Mouse (Mus musculus): ENCODE measurements around the gene Castor2.
A peak's percentile ranks its signal among the peaks of the same experiment; 100 is the strongest.

Castor2 gene

GRCm38 (mm10) chr5:134164688-134165087, 65.2 kb downstream of the Castor2 start:
- no peak for DNase-seq (ENCODE audit: low read depth, low spot score)

GRCm38 (mm10) chr5:134166642-134167041, 67.1 kb downstream of the Castor2 start:
- peak; percentile 44 for DNase-seq (ENCODE audit: low read depth, low spot score)

- DNase-seq (ENCODE audit: low read depth, low spot score) = no peak
Measured at GRCm38 (mm10) chr5:134168033-134168432, 68.5 kb downstream of the Castor2 start.

- DNase-seq (ENCODE audit: low read depth, low spot score) = no peak
Measured at GRCm38 (mm10) chr5:134169231-134169630, 69.7 kb downstream of the Castor2 start.

GRCm38 (mm10) chr5:134170167-134170566, 70.7 kb downstream of the Castor2 start:
- no peak for DNase-seq (ENCODE audit: low read depth, low spot score)

GRCm38 (mm10) chr5:134173206-134173605, 73.7 kb downstream of the Castor2 start:
- peak; percentile 67 for DNase-seq (ENCODE audit: low read depth, low spot score)

- DNase-seq (ENCODE audit: low read depth, low spot score) = no peak
Measured at GRCm38 (mm10) chr5:134175696-134176095, 76.2 kb downstream of the Castor2 start.

- DNase-seq (ENCODE audit: low read depth, low spot score) = peak; percentile 93
Measured at GRCm38 (mm10) chr5:134176169-134176881, 76.8 kb downstream of the Castor2 start, which contains the start of gene Rcc1l. Rcc1l (minus strand) TSS chr5:134176774.

GRCm38 (mm10) chr5:134178536-134178935, 79.0 kb downstream of the Castor2 start:
- DNase-seq (ENCODE audit: low read depth, low spot score) = no peak

- peak; percentile 94 for DNase-seq (ENCODE audit: low read depth, low spot score)
Measured at GRCm38 (mm10) chr5:134179871-134180270, 80.4 kb downstream of the Castor2 start.

GRCm38 (mm10) chr5:134182172-134182571, 82.7 kb downstream of the Castor2 start:
- DNase-seq (ENCODE audit: low read depth, low spot score) = no peak

- DNase-seq (ENCODE audit: low read depth, low spot score) = no peak
Measured at GRCm38 (mm10) chr5:134182735-134183134, 83.2 kb downstream of the Castor2 start.

GRCm38 (mm10) chr5:134183162-134183561, 83.7 kb downstream of the Castor2 start:
- DNase-seq (ENCODE audit: low read depth, low spot score) = no peak

- peak; percentile 100 for DNase-seq (ENCODE audit: low read depth, low spot score)
Measured at GRCm38 (mm10) chr5:134183880-134184808, 84.6 kb downstream of the Castor2 start, which contains the start of gene Gtf2ird2. Gtf2ird2 (plus strand) TSS chr5:134184019.

- DNase-seq (ENCODE audit: low read depth, low spot score) = no peak
Measured at GRCm38 (mm10) chr5:134186059-134186458, 86.5 kb downstream of the Castor2 start.

- peak; percentile 91 for DNase-seq (ENCODE audit: low read depth, low spot score)
Measured at GRCm38 (mm10) chr5:134186961-134187731, 87.6 kb downstream of the Castor2 start.

GRCm38 (mm10) chr5:134188571-134188970, 89.1 kb downstream of the Castor2 start:
- peak; percentile 45 for DNase-seq (ENCODE audit: low read depth, low spot score)

GRCm38 (mm10) chr5:134193664-134194063, 94.2 kb downstream of the Castor2 start:
- DNase-seq (ENCODE audit: low read depth, low spot score) = no peak
